Mouse (Mus musculus) cerebellum, adult 2 months (tissue): ENCODE measurements at regions not wholly inside any gene's neighbourhood (a gene's known extent, or its start where the extent isn't known, plus 50 kb on each side); places are given as distances from the start of the nearest gene placed in this dataset.
A peak's percentile ranks its signal among the peaks of the same experiment; 100 is the strongest.

Experiments used
- DNase-seq, 2 experiments: peaks; one replicate each; pipeline ENCODE4 v3.0.0; 2021
- H3K27ac ChIP-seq: fragments of 200-500 bp; 2 replicates; pipeline ENCODE4 v1.5.1; 2012; ENCODE audit warnings: low read length, control low read depth, inconsistent platforms; ENCODE audit not compliant: insufficient read depth
- H3K27me3 ChIP-seq: fragments of 200-500 bp; 2 replicates; pipeline ENCODE4 v1.6.1; 2012; ENCODE audit warnings: inconsistent platforms, mild to moderate bottlenecking, low read length, moderate library complexity; ENCODE audit not compliant: control insufficient read depth, insufficient read depth
- H3K4me1 ChIP-seq: fragments of 200-500 bp; 2 replicates; pipeline ENCODE4 v1.6.1; 2011; ENCODE audit warnings: low read length; ENCODE audit not compliant: control insufficient read depth, insufficient read depth
- H3K4me3 ChIP-seq: fragments of 200-500 bp; replicated peaks from 2 replicates; pipeline ENCODE3; 2011; ENCODE audit warnings: mild to moderate bottlenecking, low read depth, low read length, control low read depth; ENCODE audit not compliant: insufficient read depth
- CTCF ChIP-seq: fragments of 200-500 bp; IDR thresholded peaks from 2 replicates; pipeline ENCODE4 v1.5.1; 2011; ENCODE audit warnings: low read depth, mild to moderate bottlenecking, control low read depth, low read length, moderate library complexity, borderline replicate concordance; ENCODE audit not compliant: insufficient read depth
- POLR2A ChIP-seq: fragments of 200-500 bp; IDR thresholded peaks from 2 replicates; pipeline ENCODE4 v1.6.1; 2011; ENCODE audit warnings: low read length, control low read depth, borderline replicate concordance; ENCODE audit not compliant: insufficient read depth
- WGBS: fragments of 180-500 bp; shearing (Covaris S2); methylation state at CpG from one replicate; pipeline ENCODE4 v1.1.7; 2018; 5-methylcytosine and 5-hydroxymethylcytosine counted together

DNA sequence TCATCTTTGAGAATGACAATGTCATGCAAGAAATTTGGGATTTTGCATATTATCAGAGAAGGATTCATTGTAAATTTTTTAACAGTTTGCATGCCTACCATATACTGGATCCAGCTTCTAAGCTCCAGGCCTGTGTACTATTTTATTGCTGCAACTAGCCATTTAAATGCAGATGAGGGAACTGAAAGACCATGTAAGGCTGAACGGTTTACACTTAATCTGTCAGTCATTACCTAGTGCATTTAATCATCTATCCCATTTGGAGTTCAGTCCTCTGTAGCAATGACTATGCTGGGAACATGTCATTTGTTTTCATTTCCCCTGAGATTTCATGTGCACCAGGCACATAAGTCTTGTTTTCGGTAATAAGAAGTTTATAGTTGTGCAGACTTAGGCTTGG, 631.8 kb upstream of the Gm21961 start:
- H3K4me3 ChIP-seq = no peak overlapping the region
- H3K27ac ChIP-seq = no peak overlapping the region
- no peak for TF ChIP-seq CTCF
- TF ChIP-seq POLR2A = no peak
- 59% methylated on average over 2 of the region's 2 CpGs for WGBS
- no peaks in the 10 kb centered on the region for H3K4me1 ChIP-seq
- H3K27me3 ChIP-seq = no peaks in the 10 kb centered on the region
- DNase-seq = no peak

DNA sequence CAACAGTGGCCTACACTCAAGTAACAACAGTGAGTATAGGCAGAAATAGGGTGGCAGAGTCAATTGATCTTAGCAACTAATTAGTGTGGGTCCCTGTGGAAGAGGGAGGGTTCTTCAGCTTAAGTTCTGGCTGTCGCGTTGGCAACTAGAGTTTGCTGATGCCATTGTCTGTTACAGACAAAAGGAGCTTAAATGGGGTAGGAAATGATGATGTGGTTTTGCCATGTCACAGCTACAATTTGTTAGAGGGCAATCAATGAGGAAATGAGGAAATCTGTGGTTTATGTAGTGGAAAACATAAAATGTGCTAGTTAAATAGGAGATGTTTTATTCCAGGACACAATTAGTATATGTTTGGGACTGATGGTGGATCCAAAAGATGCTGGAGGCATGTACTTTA, 624.8 kb upstream of the Gm21961 start:
- H3K4me3 ChIP-seq = no peak overlapping the region
- no peak overlapping the region for H3K27ac ChIP-seq
- 90% methylated on average over 2 of the region's 2 CpGs for WGBS
- no peaks in the 10 kb centered on the region for H3K27me3 ChIP-seq
- H3K4me1 ChIP-seq = peaks cover 2% of the 10 kb centered on the region; the same call in 1 of the 2 replicates
- TF ChIP-seq CTCF (no peak), POLR2A (no peak)
- DNase-seq = no peak

DNA sequence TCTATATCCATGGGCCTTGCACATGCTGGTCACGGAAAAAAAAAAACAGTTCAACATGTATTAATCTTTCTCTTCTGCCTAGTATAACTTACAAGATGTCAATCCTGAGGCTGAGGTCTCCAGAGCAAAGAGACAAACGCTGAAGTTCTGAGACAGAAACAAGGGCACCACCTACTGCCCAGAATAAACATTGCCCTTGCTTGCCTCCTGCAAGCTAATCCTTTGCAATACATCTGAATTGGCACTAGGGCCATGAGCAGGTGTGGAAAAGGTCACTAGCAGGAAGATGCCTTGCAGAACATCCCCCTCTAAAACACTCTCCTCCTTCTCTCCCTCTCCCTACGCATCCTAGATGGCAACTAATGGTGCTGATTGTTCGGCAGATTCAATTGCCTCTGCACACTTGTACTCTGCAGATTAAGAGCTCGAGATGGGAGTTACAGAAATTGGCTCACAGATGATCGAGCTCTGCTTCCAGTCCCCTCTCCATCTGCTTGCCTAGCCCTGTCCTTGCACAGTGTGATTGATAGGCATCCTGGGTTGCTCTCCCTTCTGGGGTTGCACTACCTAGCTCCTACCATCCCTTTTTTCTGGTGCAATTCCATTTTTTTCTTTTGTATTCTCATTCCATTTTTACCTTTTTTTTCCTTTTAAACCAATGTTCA, 622.9 kb upstream of the Gm21961 start:
- Histone ChIP-seq H3K27me3 (no peaks in the 10 kb centered on the region), H3K4me1 (peaks cover 2% of the 10 kb centered on the region; the same call in 1 of the 2 replicates), H3K27ac (peak overlapping the region; percentile 36; the same call in 1 of the 2 replicates), H3K4me3 (no peak overlapping the region)
- peak; percentile 88 to 92 for DNase-seq
- TF ChIP-seq CTCF (peak; percentile 90), POLR2A (no peak)
- 11% methylated on average over 6 of the region's 6 CpGs for WGBS

DNA sequence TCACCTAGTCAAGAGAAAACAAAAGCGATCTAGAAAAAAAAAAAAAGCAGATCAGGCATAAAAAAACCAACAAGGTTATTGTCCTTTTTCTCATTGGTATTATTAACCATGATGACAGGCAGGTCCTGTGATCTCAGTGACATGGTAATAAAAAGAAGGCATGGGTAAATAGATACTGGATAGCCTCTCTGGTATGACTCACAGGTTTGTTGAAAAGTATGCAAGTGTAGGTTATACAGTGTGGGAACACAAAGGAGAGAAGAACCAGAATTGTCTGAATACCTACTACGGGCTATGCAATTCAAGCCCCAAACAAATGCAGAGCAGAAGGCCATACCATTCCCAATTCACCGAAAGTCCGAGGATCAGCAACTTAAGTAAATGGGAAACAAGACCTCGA, 617.7 kb upstream of the Gm21961 start:
- no peak for DNase-seq
- Histone ChIP-seq H3K4me1 (peaks cover 5% of the 10 kb centered on the region; the same call in 1 of the 2 replicates), H3K27me3 (no peaks in the 10 kb centered on the region), H3K27ac (no peak overlapping the region), H3K4me3 (no peak overlapping the region)
- TF ChIP-seq CTCF = no peak
- 97% methylated on average over 5 of the region's 5 CpGs for WGBS

DNA sequence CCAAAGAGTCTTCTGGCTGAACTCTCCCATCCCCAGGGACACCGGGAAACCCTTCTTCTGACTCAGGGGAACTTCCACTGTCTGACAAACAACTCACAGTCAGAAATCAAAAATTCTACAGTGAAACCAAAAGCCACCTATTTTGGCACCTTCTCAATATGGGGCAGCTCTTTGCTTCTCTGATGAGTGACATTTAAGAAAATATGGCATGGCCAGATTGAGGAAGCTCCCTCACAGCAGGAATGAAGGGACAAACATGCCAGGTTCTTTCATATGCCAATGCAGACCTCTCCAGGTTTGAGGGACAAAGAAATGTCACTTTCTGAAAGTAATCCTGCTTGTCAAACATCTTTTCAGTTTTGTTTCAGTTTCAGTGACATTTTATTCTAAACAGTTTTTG, 615.8 kb upstream of the Gm21961 start:
- H3K27me3 ChIP-seq = no peaks in the 10 kb centered on the region
- DNase-seq = peak; percentile 73 to 91
- WGBS = 7% methylated on average over 1 of the region's 1 CpGs
- TF ChIP-seq CTCF = no peak
- no peak for TF ChIP-seq POLR2A
- no peak overlapping the region for H3K4me3 ChIP-seq
- no peak overlapping the region for H3K27ac ChIP-seq
- peaks cover 2% of the 10 kb centered on the region; the same call in 1 of the 2 replicates for H3K4me1 ChIP-seq

DNA sequence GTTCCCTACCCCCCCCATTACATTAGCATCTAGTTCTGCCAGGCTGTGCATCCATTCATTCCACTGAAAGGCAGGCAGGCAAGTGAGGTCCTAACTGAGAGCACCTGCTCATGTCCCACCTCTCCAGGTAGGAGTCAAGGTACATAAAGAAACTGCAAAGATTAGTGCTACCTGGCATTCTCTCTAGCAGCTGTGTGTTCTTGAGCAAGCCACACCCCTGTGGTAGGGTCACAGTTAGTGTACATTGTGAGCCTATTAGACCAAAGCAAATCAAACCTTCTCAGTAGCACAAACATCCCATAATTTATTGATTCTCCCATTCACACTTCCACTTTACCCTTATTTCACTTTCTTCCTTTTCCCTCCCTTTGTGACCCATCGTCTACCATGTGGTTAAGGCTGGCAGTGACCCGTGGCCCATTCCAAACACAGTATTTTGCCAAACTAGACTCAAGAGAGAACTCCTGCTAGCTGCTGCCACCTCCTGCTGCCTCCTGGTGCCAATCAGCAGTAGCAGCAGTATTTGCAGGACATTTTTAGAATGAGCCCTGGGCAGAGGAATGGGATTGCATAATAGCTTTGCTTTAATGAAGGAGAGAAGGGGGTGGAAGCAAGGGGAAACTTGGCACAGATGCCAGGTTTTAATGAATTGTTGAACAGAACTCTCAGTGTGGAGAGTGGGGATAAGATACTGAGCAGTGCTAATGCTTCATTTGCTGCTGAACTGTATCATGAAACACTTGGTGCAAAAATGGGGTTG, 578.2 kb upstream of the Gm21961 start:
- TF ChIP-seq POLR2A (no peak), CTCF (no peak)
- Histone ChIP-seq H3K4me1 (0 out of 2 replicates have a peak, but pooled peaks cover 2% of the 10 kb centered on the region), H3K27me3 (no peaks in the 10 kb centered on the region), H3K4me3 (no peak overlapping the region), H3K27ac (no peak overlapping the region)
- WGBS = 5% methylated on average over 2 of the region's 2 CpGs
- DNase-seq = peak; percentile 15 to 39

DNA sequence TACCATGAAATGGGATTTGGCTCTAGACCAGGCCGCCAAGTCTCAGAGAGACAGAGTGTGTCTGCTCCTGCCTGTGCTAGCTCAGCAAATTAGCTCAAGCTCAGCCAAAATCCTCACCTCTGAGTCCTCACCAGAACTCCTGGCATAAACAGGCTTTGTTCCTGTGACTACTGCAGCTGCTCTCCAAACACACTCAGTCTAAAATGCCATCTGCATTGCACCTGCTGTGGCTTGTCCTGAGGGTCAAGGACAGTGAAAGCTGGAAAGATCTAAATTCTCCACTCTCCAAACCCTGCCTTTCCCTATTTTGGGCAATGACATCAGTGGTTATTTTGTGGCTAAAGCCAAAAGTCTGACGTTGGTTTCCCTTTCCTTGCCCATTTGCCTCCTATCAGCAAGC, 570.9 kb upstream of the Gm21961 start:
- TF ChIP-seq CTCF (no peak), POLR2A (no peak)
- H3K27ac ChIP-seq = no peak overlapping the region
- no peaks in the 10 kb centered on the region; the same call in 1 of the 2 replicates for H3K4me1 ChIP-seq
- WGBS = 17% methylated on average over 2 of the region's 2 CpGs
- H3K4me3 ChIP-seq = no peak overlapping the region
- no peaks in the 10 kb centered on the region for H3K27me3 ChIP-seq
- peak; percentile 50 to 73 for DNase-seq

DNA sequence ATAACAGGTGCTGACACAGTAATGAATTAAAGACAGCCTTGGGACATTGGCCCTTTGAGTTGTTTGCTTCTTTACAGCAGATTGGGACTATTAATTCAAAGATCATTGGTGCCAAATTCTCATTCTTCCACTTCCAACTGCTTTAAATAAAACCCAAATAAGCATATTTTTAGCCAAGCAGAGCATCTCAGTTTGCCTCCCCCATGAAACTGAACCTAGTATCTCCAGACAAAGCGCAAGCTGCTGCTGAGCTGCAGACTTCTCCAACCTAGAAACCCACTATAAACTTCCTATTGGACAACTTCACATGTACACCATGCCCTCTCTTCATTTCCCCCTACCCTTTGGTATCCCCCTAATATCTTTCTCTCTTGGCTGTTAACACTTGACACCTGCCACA, 564.6 kb upstream of the Gm21961 start:
- H3K27me3 ChIP-seq = no peaks in the 10 kb centered on the region
- DNase-seq = peak in 1 of 2 experiments; percentile 31
- no peak overlapping the region for H3K27ac ChIP-seq
- H3K4me3 ChIP-seq = no peak overlapping the region
- no peaks in the 10 kb centered on the region for H3K4me1 ChIP-seq
- no peak for TF ChIP-seq POLR2A
- TF ChIP-seq CTCF = no peak
- WGBS = 63% methylated on average over 1 of the region's 1 CpGs
